Mouse (Mus musculus) stomach, postnatal 0 days (tissue): ENCODE results near the gene Reln. TPM values are rescaled to one million over a fixed set of nuclear protein-coding genes. Genes with fewer than 3 reads are reported as not detected.
A peak's percentile ranks its signal among the peaks of the same experiment; 100 is the strongest.

Experiments
- ATAC-seq: fragments of 200-750 bp; cut with Nextera tagmentation; 2 replicates; pipeline ENCODE4 v1.8.0; 2017; ENCODE audit not compliant: low FRiP score, low TSS enrichment
- DNase-seq: peaks from one replicate; pipeline ENCODE4 v3.0.0-alpha.2; 2016; ENCODE audit warnings: low spot score
- H3K27ac ChIP-seq: fragments of 300-500 bp; sonication (generic); replicated peaks from 2 replicates; pipeline ENCODE4 v1.5.1; 2014; ENCODE audit warnings: mild to moderate bottlenecking, control low read depth
- H3K27me3 ChIP-seq: fragments of 300-500 bp; sonication (generic); 2 replicates; pipeline ENCODE4 v1.6.1; 2014; ENCODE audit warnings: low read length; ENCODE audit not compliant: control insufficient read depth, insufficient read depth
- H3K36me3 ChIP-seq: fragments of 300-500 bp; sonication (generic); 2 replicates; pipeline ENCODE4 v1.6.1; 2014; ENCODE audit warnings: low read length, mixed read lengths; ENCODE audit not compliant: control insufficient read depth, insufficient read depth
- H3K4me1 ChIP-seq: fragments of 300-500 bp; sonication (generic); replicated peaks from 2 replicates; pipeline ENCODE4 v1.6.1; 2014; ENCODE audit warnings: antibody characterized with exemption; ENCODE audit not compliant: control insufficient read depth, insufficient read depth
- H3K4me2 ChIP-seq: fragments of 300-500 bp; sonication (generic); replicated peaks from 2 replicates; pipeline ENCODE4 v1.6.1; 2014; ENCODE audit warnings: low read depth, mild to moderate bottlenecking, control low read depth, moderate library complexity
- H3K4me3 ChIP-seq: fragments of 300-500 bp; sonication (generic); 2 replicates; pipeline ENCODE4 v1.5.1; 2014; ENCODE audit warnings: low read depth, low read length, control low read depth
- H3K9ac ChIP-seq: fragments of 300-500 bp; sonication (generic); 2 replicates; pipeline ENCODE4 v1.6.1; 2014; ENCODE audit warnings: mild to moderate bottlenecking, low read length, control low read depth, mixed read lengths
- H3K9me3 ChIP-seq: fragments of 300-500 bp; sonication (generic); 2 replicates; pipeline ENCODE4 v1.6.1; 2016; ENCODE audit warnings: low read length; ENCODE audit not compliant: control insufficient read depth
- CTCF ChIP-seq: IDR thresholded peaks from 2 replicates; pipeline ENCODE4 v1.5.1; 2016; ENCODE audit warnings: antibody characterized with exemption, low read depth, mild to moderate bottlenecking, moderate library complexity
- EP300 ChIP-seq: optimal IDR thresholded peaks from 2 replicates; pipeline ENCODE3; 2016; ENCODE audit warnings: antibody characterized with exemption
- WGBS: fragments of 180-500 bp; shearing (Covaris S2); extraction: QIAGEN DNeasy Blood & Tissue Kit; methylation state at CpG from one replicate; pipeline ENCODE4 v1.1.7; 2014; 5-methylcytosine and 5-hydroxymethylcytosine counted together
- polyA plus RNA-seq: library from polyadenylated mRNA; unstranded; fragments of >200 nt; fragmentation: Nextera tagmentation; extraction: Ambion mirVana; gene quantifications from 2 replicates; pipeline ENCODE4 v1.2.1, GENCODE M21; 2015

Gene Reln
- polyA plus RNA-seq, 1 experiment from 2014 or later = 1.6 TPM

DNA sequence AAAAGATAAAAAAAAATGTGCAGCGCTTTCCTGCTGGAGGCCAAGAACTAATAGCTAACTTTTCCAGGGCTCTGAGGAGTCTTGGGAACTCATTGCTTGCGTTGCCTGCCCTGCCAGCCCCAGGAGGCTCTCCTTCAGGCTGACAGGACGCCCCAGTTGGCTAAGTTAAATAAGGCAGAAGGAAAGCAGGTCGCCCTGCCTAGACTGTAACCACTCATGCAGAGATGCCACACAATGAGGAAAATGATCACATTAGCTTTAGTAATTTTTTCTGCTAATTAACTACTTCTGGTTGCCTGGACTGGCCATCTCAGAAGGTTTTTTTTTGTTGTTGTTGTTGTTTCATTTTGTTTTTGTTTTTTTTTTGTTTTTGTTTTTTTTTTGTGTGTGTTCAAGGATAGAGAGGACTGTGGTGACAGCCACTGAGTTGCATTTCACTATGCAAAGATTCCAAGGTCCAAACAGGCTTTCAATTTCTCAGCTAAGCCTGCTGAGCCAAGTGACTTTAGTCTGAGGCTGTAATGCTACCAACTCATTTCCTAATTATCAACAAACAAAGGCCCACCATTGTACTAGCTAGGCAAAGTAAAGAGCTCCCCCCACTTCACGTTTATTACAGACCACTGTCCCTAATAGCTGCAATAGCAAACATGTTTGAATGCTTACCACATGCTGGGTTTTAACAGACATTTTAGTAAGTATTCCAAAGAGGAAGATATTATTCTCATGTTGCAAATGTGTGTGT lies 371.1 kb downstream of the Reln start:
- no peak for DNase-seq
- no peaks in the 10 kb centered on the region for H3K4me1 ChIP-seq
- no peak overlapping the region for H3K4me3 ChIP-seq
- H3K27ac ChIP-seq = no peak overlapping the region
- no peaks in the 10 kb centered on the region for H3K36me3 ChIP-seq
- no peak overlapping the region for H3K9ac ChIP-seq
- H3K9me3 ChIP-seq = no peaks in the 10 kb centered on the region
- no peaks in the 10 kb centered on the region for H3K27me3 ChIP-seq
- ATAC-seq = no peak
- TF ChIP-seq CTCF (no peak), EP300 (no peak)
- WGBS = 52% methylated on average over 5 of the region's 5 CpGs
- H3K4me2 ChIP-seq = no peak overlapping the region

DNA sequence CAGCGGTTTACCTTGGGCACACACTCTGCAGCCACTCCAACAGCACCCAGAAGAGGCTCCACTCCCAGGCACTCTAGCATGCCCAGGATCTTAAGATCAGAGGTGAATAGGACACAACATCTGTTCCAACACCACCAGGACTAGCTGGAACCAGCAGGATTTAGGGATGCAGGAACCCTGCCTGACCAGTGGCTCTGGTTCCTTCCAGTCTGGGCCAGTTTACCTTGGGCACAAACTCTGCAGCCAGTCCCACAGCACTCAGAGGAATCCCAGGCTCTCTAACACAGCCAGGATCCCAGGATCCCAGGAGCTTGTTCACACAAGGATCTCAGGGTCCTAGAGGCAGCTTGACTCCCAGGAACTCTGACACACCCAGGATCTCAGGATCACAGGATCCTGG lies 382.7 kb downstream of the Reln start:
- H3K27me3 ChIP-seq = no peaks in the 10 kb centered on the region
- WGBS = 91% methylated on average over 1 of the region's 1 CpGs
- no peak overlapping the region for H3K27ac ChIP-seq
- no peak for ATAC-seq
- no peaks in the 10 kb centered on the region for H3K36me3 ChIP-seq
- H3K4me3 ChIP-seq = no peak overlapping the region
- TF ChIP-seq CTCF (no peak), EP300 (no peak)
- H3K4me2 ChIP-seq = no peak overlapping the region
- H3K4me1 ChIP-seq = no peaks in the 10 kb centered on the region
- DNase-seq = no peak
- H3K9me3 ChIP-seq = no peaks in the 10 kb centered on the region
- H3K9ac ChIP-seq = no peak overlapping the region

DNA sequence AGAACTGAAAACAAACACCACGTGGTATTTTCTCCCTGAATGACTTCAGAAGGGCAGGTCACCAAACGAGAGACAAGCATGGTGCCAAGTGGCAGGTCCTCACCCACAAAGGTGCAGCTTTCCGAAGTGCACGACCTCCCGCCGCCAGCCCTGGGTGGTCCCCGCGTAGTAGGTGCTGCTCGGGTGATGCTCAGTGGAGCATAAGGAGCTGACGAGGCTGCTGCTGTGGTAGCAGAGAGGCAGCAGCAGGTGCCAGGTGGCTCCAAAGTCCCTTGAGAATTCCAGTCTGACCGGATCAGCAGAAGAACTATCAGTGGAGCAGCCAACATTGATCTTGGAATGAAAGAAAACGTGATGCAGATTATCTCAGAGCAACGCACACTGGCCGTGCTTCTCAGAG lies 384.4 kb downstream of the Reln start:
- H3K9me3 ChIP-seq = no peaks in the 10 kb centered on the region
- 60% methylated on average over 14 of the region's 14 CpGs for WGBS
- ATAC-seq (no peak), DNase-seq (peak; percentile 51)
- no peak overlapping the region for H3K9ac ChIP-seq
- no peaks in the 10 kb centered on the region for H3K4me1 ChIP-seq
- H3K4me3 ChIP-seq = no peak overlapping the region
- H3K36me3 ChIP-seq = no peaks in the 10 kb centered on the region
- H3K27ac ChIP-seq = no peak overlapping the region
- TF ChIP-seq CTCF (no peak), EP300 (no peak)
- no peaks in the 10 kb centered on the region for H3K27me3 ChIP-seq
- no peak overlapping the region for H3K4me2 ChIP-seq

- no peak for ATAC-seq
- TF ChIP-seq EP300 (no peak), CTCF (no peak)
- Histone ChIP-seq H3K9me3 (no peaks in the 10 kb centered on the region), H3K4me1 (no peaks in the 10 kb centered on the region), H3K27ac (no peak overlapping the region), H3K9ac (no peak overlapping the region), H3K4me3 (no peak overlapping the region), H3K4me2 (no peak overlapping the region), H3K27me3 (no peaks in the 10 kb centered on the region), H3K36me3 (no peaks in the 10 kb centered on the region)
- no peak for DNase-seq
- 75% methylated on average over 4 of the region's 4 CpGs for WGBS
These were observed 386.9 kb downstream of the Reln start for GRCm38 (mm10) chr5:21957586-21957985.

DNA sequence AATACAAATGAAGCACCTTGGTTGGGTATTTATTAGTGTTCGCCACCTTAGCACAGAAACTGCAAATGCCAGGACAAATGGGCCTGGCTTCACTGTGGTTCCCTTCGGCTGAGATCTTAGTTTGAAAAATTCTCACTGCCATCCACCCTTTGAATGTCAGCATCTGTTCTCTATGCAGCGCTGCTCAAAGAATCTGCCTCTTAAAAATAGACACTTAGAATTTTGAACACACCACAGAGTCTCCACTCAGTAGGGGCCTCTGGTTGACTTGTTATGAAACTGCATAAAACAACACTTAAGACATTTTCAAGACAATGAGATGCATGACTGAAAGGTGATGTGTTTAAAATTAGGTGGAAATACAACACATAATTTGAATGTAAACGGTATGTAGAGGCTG lies 387.4 kb downstream of the Reln start:
- no peaks in the 10 kb centered on the region for H3K9me3 ChIP-seq
- WGBS = 76% methylated on average over 4 of the region's 4 CpGs
- ATAC-seq (no peak), DNase-seq (no peak)
- no peak overlapping the region for H3K27ac ChIP-seq
- TF ChIP-seq EP300 = no peak
- no peak for TF ChIP-seq CTCF
- H3K36me3 ChIP-seq = no peaks in the 10 kb centered on the region
- no peaks in the 10 kb centered on the region for H3K27me3 ChIP-seq
- H3K4me3 ChIP-seq = no peak overlapping the region
- H3K4me2 ChIP-seq = no peak overlapping the region
- H3K4me1 ChIP-seq = no peaks in the 10 kb centered on the region
- no peak overlapping the region for H3K9ac ChIP-seq

DNA sequence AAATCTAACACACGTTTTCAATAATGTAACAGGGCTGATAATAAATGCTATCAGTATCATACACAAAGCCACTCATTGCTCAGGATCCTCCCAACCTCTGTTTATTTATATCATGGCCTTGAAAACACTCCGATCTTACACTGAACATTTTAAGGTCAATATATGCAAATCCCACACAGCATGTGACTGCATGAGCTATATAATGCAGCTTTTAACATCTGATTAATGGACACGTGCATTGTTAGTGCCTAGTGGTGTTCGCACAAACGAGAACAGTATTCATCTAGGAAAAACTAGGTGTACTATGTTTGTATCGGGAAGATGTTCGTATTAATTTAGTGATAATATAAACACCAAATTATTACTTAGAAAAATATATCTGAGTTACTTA lies 395.0 kb downstream of the Reln start:
- no peaks in the 10 kb centered on the region for H3K4me1 ChIP-seq
- no peaks in the 10 kb centered on the region for H3K27me3 ChIP-seq
- DNase-seq = no peak
- H3K9me3 ChIP-seq = no peaks in the 10 kb centered on the region
- H3K4me3 ChIP-seq = no peak overlapping the region
- TF ChIP-seq CTCF (no peak), EP300 (no peak)
- H3K36me3 ChIP-seq = no peaks in the 10 kb centered on the region
- H3K4me2 ChIP-seq = no peak overlapping the region
- no peak for ATAC-seq
- H3K27ac ChIP-seq = no peak overlapping the region
- WGBS = 85% methylated on average over 7 of the region's 7 CpGs
- H3K9ac ChIP-seq = no peak overlapping the region
